ENCODE assay signal across 22 mouse cellular contexts in the genomic region with DNA sequence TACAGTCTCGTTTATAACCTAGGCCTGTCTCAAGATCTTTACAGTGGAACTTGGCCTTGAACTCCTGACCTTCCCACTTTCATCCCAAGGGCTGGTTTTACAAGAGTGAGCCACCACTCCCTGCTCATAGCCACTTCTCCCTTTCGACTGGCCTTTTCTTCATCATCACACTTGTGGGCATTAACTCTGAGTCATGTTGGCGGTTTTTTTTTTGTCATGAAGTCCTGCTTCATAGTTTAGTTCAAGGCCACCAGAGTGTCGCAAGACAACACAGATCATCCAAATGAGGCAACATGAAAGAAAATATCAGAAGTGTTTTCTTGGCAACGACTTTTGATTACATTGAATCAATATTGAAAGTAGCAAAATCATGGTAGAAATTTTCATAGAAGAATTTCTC.
DNase-seq lines count a peak whose midpoint lies in the region; ATAC-seq and TF ChIP-seq lines count a peak whose summit lies in the region.
"Had no signal": no experiment of that assay in that cellular context is flagged by ENCODE, and none has a peak within 500 bp of the region (broad histone marks: within the 10 kb centered on the region; RNA-seq: fewer than 3 reads in every experiment).

No protein-coding gene starts in this region.

- no peaks in the 10 kb centered on the region for H3K36me3 ChIP-seq in lung, postnatal 0 days (ENCODE audit: insufficient read depth, low read length)
- H3K36me3 ChIP-seq in heart, embryonic 10.5 days = no peaks in the 10 kb centered on the region
- no peaks in the 10 kb centered on the region for H3K36me3 ChIP-seq in kidney, embryonic 16.5 days (ENCODE audit: insufficient read depth, low read length)
- H3K36me3 ChIP-seq: embryonic facial prominence, embryonic 12.5 days; heart, embryonic 12.5 days; hindbrain, embryonic 13.5 days; neural tube, embryonic 12.5 days had no signal

- no peak overlapping the region for H3K9ac ChIP-seq in lung, postnatal 0 days (replicated peaks; ENCODE audit: low read depth)
- H3K9ac ChIP-seq in kidney, embryonic 16.5 days (replicated peaks; ENCODE audit: low read length) = no peak overlapping the region
- H3K9ac ChIP-seq: embryonic facial prominence, embryonic 12.5 days; forebrain, embryonic 13.5 days; heart, embryonic 12.5 days; hindbrain, embryonic 13.5 days; lung, embryonic 14.5 days; neural tube, embryonic 12.5 days had no signal

- H3K9me3 ChIP-seq in lung, postnatal 0 days (ENCODE audit: low read length) = no peaks in the 10 kb centered on the region
- no peaks in the 10 kb centered on the region for H3K9me3 ChIP-seq in heart, embryonic 10.5 days
- no peaks in the 10 kb centered on the region for H3K9me3 ChIP-seq in kidney, embryonic 16.5 days (ENCODE audit: low read length)
- H3K9me3 ChIP-seq: embryonic facial prominence, embryonic 12.5 days; forebrain, embryonic 13.5 days; heart, embryonic 12.5 days; hindbrain, embryonic 13.5 days; neural tube, embryonic 12.5 days had no signal

- H3K27ac ChIP-seq in lung, postnatal 0 days (ENCODE audit: low read length) = no peak overlapping the region
- no peak overlapping the region for H3K27ac ChIP-seq in heart, embryonic 10.5 days
- H3K27ac ChIP-seq in kidney, embryonic 16.5 days (ENCODE audit: low read length) = no peak overlapping the region
- H3K27ac ChIP-seq: embryonic facial prominence, embryonic 12.5 days; forebrain, embryonic 13.5 days; hindbrain, embryonic 13.5 days; neural tube, embryonic 12.5 days had no signal

- no peak for TF ChIP-seq EP300 in lung, postnatal 0 days (IDR thresholded peaks at IDR 0.05)

- DNase-seq in lung, postnatal 0 days (ENCODE audit: low spot score) = peak; percentile 36
- DNase-seq in lung, postnatal 10 days = no peak
- peak; percentile 48 for DNase-seq in adrenal gland, postnatal 10 days
- no peak for DNase-seq in heart, embryonic 10.5 days (ENCODE audit: low spot score)
- DNase-seq: cerebellum, adult 9-10 months; gastrocnemius, postnatal 14 days; heart, postnatal 14 days; kidney, adult 8-10 months; kidney, postnatal 4 days; lung, embryonic 14.5 days; spleen, adult 18-20 months; thymus, postnatal 36 days had no signal

- whole genome bisulfite sequencing in lung, postnatal 0 days = 73% methylated on average over 5 of the region's 5 CpGs
- WGBS in heart, embryonic 10.5 days = 85% methylated on average over 5 of the region's 5 CpGs
- 85% methylated on average over 5 of the region's 5 CpGs for WGBS in kidney, embryonic 16.5 days

- H3K4me2 ChIP-seq in lung, postnatal 0 days (replicated peaks; ENCODE audit: low read depth, low read length) = no peak overlapping the region
- no peak overlapping the region for H3K4me2 ChIP-seq in kidney, embryonic 16.5 days (replicated peaks; ENCODE audit: low read depth, low read length)
- H3K4me2 ChIP-seq: embryonic facial prominence, embryonic 12.5 days; forebrain, embryonic 13.5 days; heart, embryonic 12.5 days; hindbrain, embryonic 13.5 days; lung, embryonic 14.5 days; neural tube, embryonic 12.5 days had no signal

- no peak overlapping the region for H3K4me3 ChIP-seq in lung, postnatal 0 days (ENCODE audit: low read depth, low read length)
- no peak overlapping the region for H3K4me3 ChIP-seq in heart, embryonic 10.5 days
- no peak overlapping the region for H3K4me3 ChIP-seq in kidney, embryonic 16.5 days (ENCODE audit: low read length)
- H3K4me3 ChIP-seq: embryonic facial prominence, embryonic 12.5 days; erythroblast, embryonic 14.5 days; forebrain, embryonic 13.5 days; heart, embryonic 12.5 days; hindbrain, embryonic 13.5 days; neural tube, embryonic 12.5 days had no signal

- no peaks in the 10 kb centered on the region for H3K4me1 ChIP-seq in lung, postnatal 0 days (ENCODE audit: insufficient read depth, low read depth, low read length)
- H3K4me1 ChIP-seq in heart, embryonic 10.5 days = no peaks in the 10 kb centered on the region
- no peaks in the 10 kb centered on the region for H3K4me1 ChIP-seq in kidney, embryonic 16.5 days (ENCODE audit: insufficient read depth, low read length)
- H3K4me1 ChIP-seq: heart, embryonic 12.5 days had no signal

- no peak for ATAC-seq in lung, postnatal 0 days
- ATAC-seq in granulocyte monocyte progenitor cell, adult 5-6 weeks (replicated peaks; ENCODE audit: poor library complexity, severe bottlenecking) = peak; percentile 71
- ATAC-seq in monocyte, adult 5-6 weeks (replicated peaks; ENCODE audit: insufficient number of reproducible peaks, low FRiP score, low TSS enrichment, poor library complexity, severe bottlenecking) = peak; percentile 87
- ATAC-seq in kidney, embryonic 16.5 days (ENCODE audit: low FRiP score, low TSS enrichment) = no peak
- ATAC-seq: forebrain, embryonic 13.5 days; inflammation-experienced regulatory T-cells, adult 6 months had no signal

- H3K27me3 ChIP-seq in lung, postnatal 0 days (replicated peaks; ENCODE audit: insufficient read depth, low read length) = no peaks in the 10 kb centered on the region
- H3K27me3 ChIP-seq in heart, embryonic 10.5 days (ENCODE audit: insufficient read depth, poor library complexity, severe bottlenecking) = peaks cover under 1% of the 10 kb centered on the region; the same call in 1 of the 2 replicates
- no peaks in the 10 kb centered on the region for H3K27me3 ChIP-seq in kidney, embryonic 16.5 days (ENCODE audit: insufficient read depth, low read length)
- H3K27me3 ChIP-seq: embryonic facial prominence, embryonic 12.5 days; heart, embryonic 12.5 days; neural tube, embryonic 12.5 days had no signal

- no peak for TF ChIP-seq CTCF in lung, postnatal 0 days (IDR thresholded peaks at IDR 0.05)

Comparison
In these comparisons a context has a peak if more than half of its experiments do, and no peak if none do; other contexts are left out.
1. DNase-seq: peak in lung, postnatal 0 days (single experiment) and adrenal gland, postnatal 10 days (single experiment); none in lung, postnatal 10 days (single experiment) and heart, embryonic 10.5 days (single experiment).
2. ATAC-seq: peak in granulocyte monocyte progenitor cell, adult 5-6 weeks (single experiment) and monocyte, adult 5-6 weeks (single experiment); none in lung, postnatal 0 days (single experiment) and kidney, embryonic 16.5 days (single experiment).